Mouse (Mus musculus) brown adipose tissue, adult 24 weeks (tissue): ENCODE results near the gene Ccdc54. TPM values are rescaled to one million over a fixed set of nuclear protein-coding genes. Genes with fewer than 3 reads are reported as not detected.

Experiments used
- H3K27ac ChIP-seq: fragments of 200-500 bp; replicated peaks from 2 replicates; pipeline ENCODE4 v1.5.1; 2012; ENCODE audit warnings: low read depth, mild to moderate bottlenecking, low read length
- H3K4me1 ChIP-seq: fragments of 200-500 bp; 2 replicates; pipeline ENCODE4 v1.6.1; 2012; ENCODE audit warnings: low read length, mixed read lengths; ENCODE audit not compliant: control insufficient read depth, insufficient read depth, insufficient read length
- H3K4me3 ChIP-seq: fragments of 200-500 bp; 2 replicates; pipeline ENCODE4 v1.5.1; 2012; ENCODE audit warnings: low read depth, mild to moderate bottlenecking, low read length, moderate library complexity; ENCODE audit not compliant: insufficient read depth
- polyA plus RNA-seq: library from polyadenylated mRNA; stranded (reverse); fragments of >200 nt; gene quantifications from 2 replicates; pipeline ENCODE4 v1.2.4, GENCODE M21; 2012; ENCODE audit not compliant: missing spikeins, insufficient read depth, insufficient read length

Ccdc54 gene
- polyA plus RNA-seq, 1 experiment, result not detected

- no peaks in the 10 kb centered on the region for H3K4me1 ChIP-seq
- H3K4me3 ChIP-seq, result no peak overlapping the region
- no peak overlapping the region for H3K27ac ChIP-seq
Observed at GRCm38 (mm10) chr16:50578361-50578760, 12.6 kb downstream of the Ccdc54 start.

DNA sequence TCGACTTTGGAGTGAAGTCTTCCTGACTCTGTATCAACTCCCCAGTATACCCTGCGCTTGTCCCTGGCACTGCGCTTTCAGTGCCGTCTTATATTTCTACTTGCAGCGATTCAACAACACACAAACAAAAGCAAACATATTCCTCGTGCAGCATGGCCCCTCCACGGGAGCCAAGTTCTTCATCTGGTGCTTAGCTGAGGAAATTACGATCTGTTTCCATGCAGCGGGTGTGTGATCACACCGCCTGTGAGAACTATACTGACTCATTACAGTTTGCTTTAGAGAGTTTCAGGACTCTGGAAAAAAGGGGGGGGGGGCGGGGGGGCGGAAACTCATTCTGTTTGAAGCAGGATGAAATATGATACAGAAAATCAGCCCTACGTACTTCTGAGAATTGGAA, 18.4 kb downstream of the Ccdc54 start:
- Histone ChIP-seq H3K4me3 (no peak overlapping the region), H3K4me1 (no peaks in the 10 kb centered on the region), H3K27ac (no peak overlapping the region)

- Histone ChIP-seq H3K4me1 (no peaks in the 10 kb centered on the region), H3K27ac (no peak overlapping the region), H3K4me3 (no peak overlapping the region)
Observed at GRCm38 (mm10) chr16:50559163-50559771, 31.7 kb downstream of the Ccdc54 start.

- Histone ChIP-seq H3K4me3 (no peak overlapping the region), H3K4me1 (no peaks in the 10 kb centered on the region; the same call in 1 of the 2 replicates), H3K27ac (no peak overlapping the region)
Observed at GRCm38 (mm10) chr16:50553828-50554227, 37.1 kb downstream of the Ccdc54 start.

GRCm38 (mm10) chr16:50551871-50552528, 39.0 kb downstream of the Ccdc54 start:
- Histone ChIP-seq H3K4me3 (no peak overlapping the region), H3K27ac (no peak overlapping the region), H3K4me1 (no peaks in the 10 kb centered on the region; the same call in 1 of the 2 replicates)

DNA sequence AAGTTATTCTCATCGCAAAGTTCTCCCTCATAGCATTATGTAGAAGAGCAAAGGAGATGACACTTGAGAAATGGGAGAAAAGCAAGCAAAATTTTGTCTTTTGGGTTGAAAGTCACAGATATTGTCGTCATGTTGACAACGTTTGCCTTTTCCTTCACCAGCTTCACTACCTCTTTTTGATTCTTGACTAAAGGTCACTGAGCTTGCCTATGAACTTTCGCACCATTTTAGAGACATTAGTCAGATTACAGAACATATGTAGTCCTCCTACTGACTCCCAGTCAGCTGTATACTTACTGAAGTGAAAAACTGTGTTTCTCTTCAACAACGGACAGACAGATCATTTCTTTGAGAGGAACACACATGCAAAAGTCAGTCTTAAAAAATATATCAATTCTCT, 40.0 kb downstream of the Ccdc54 start:
- H3K27ac ChIP-seq, result no peak overlapping the region; the same call in 1 of the 2 replicates
- H3K4me3 ChIP-seq, result no peak overlapping the region
- H3K4me1 ChIP-seq, result no peaks in the 10 kb centered on the region; the same call in 1 of the 2 replicates

DNA sequence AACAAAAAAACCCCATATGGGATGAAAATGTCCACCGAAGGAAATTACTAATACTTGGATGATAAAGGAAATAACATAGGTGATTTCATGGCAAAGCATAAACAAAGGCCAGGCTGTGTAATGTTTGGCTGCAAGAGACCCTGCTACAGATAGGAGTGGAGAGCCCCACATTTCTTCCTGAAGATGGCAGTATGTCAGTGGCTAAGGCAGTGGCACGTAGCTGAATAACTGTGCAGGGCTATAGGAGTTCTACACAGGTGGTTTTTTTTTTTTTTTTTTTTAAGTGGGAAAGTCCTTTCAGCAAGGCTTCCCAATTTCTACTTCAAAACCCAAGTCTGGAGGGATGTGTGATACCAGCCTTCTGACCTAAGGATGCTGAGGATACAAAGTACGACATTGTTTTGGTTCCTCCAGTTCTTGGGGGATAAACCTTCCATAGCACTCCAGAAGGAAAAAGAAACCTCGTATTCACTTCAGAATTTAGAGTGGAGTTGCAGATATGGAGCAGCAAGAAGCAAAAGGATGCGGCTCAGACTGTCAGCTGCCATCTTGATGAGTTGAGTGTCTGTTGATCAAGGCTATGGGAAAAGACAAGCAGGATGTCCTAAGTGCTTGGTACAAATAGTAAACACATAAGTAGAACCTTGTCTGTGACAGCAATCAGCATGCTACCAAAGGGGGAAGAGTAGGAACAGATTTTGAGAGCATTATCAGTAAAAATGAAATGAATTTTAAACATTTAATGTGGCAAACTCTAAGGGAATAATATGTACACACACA, 48.2 kb downstream of the Ccdc54 start:
- Histone ChIP-seq H3K4me1 (no peaks in the 10 kb centered on the region), H3K4me3 (no peak overlapping the region), H3K27ac (no peak overlapping the region)

Other genes with a start within 250 kb of the Ccdc54 start
- 6.9 and 9.8 TPM in 2 replicates for gene Bbx, start 158.8 kb downstream of the Ccdc54 start, polyA plus RNA-seq